Mouse (Mus musculus): Measurements from ENCODE around the gene Gstt1.

GRCm38 (mm10) chr10:75789841-75790240 is 8.5 kb downstream of the Gstt1 start:
- TF ChIP-seq POLR2A (IDR thresholded peaks at IDR 0.05; ENCODE audit: control insufficient read depth, extremely low read depth, insufficient read depth, low read length, poor library complexity), result no peak
- no peak for TF ChIP-seq CTCF (IDR thresholded peaks at IDR 0.05; ENCODE audit: borderline replicate concordance, control insufficient read depth, extremely low read depth, insufficient read depth, low read length, poor library complexity)
